Mouse (Mus musculus): Measurements from ENCODE around the gene Tnks2. TPM values are rescaled to one million over a fixed set of nuclear protein-coding genes. Genes with fewer than 3 reads are reported as not detected.
A peak's percentile ranks its signal among the peaks of the same experiment; 100 is the strongest.
"Not testable (repeated sequence)": the region's sequence is repeated elsewhere in the genome, so short reads cannot be mapped to it uniquely, and the experiment has no call there.

The Tnks2 gene
- polyA plus RNA-seq, 1 experiment from 2014 or later, result 95.9 TPM

DNA sequence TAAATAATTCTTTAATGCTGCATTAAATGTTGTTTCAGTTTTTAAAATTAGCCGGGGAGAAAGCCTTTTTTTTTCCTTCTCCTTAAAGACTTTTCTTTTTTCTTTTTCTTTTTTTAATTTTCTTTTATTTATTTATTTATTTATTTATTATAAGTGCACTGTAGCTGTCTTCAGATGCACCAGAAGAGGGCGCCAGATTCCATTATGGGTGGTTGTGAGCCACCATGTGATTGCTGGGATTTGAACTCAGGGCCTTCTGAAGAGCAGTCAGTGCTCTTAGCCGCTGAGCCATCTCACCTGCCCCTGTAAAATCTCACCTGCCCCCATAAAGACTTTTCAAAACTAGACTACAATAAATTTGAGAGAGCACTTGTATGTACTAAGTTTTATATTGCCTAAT lies 34.6 kb downstream of the Tnks2 start:
- not testable (repeated sequence) for H3K4me3 ChIP-seq (replicated peaks; ENCODE audit: low read depth, low read length); H3K4me2 ChIP-seq (ENCODE audit: low read length); H3K9ac ChIP-seq (replicated peaks; ENCODE audit: low read length); H3K9me3 ChIP-seq (ENCODE audit: control insufficient read depth, low read length); H3K27me3 ChIP-seq (ENCODE audit: control insufficient read depth, insufficient read depth, low read length); DNase-seq; ATAC-seq (ENCODE audit: low FRiP score, low TSS enrichment); H3K4me1 ChIP-seq (ENCODE audit: control insufficient read depth, insufficient read depth, low read length); H3K27ac ChIP-seq (replicated peaks; ENCODE audit: low read depth, low read length)
- WGBS, result 82% methylated on average over 3 of the region's 3 CpGs
- peaks cover 85% of the 10 kb centered on the region for H3K36me3 ChIP-seq (ENCODE audit: control insufficient read depth, insufficient read depth, low read length)

DNA sequence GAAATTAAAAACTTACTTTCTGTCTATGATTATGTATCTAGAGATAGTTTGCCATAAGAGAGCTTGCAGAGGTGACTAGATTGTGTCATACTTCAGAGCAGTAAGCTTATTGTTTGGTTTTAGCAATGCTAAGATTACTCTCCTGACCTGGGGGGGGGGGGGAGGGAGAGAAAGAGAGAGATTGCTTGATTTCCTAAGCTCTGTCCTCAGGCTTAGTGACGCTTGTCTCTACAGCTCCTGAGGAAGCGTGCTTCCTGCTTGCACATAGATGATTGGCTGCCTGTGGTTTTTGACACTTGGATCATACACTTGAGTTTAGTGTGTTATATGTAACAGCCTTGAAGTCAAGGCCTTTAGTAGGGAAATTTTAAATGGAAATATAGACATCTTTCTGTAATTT lies 40.6 kb downstream of the Tnks2 start:
- peaks cover 82% of the 10 kb centered on the region for H3K36me3 ChIP-seq (ENCODE audit: control insufficient read depth, insufficient read depth, low read length)
- no peaks in the 10 kb centered on the region for H3K27me3 ChIP-seq (ENCODE audit: control insufficient read depth, insufficient read depth, low read length)
- H3K9ac ChIP-seq (replicated peaks; ENCODE audit: low read length), result no peak overlapping the region
- no peak for DNase-seq
- H3K4me1 ChIP-seq (ENCODE audit: control insufficient read depth, insufficient read depth, low read length), result no peaks in the 10 kb centered on the region
- no peak for ATAC-seq (ENCODE audit: low FRiP score, low TSS enrichment)
- 85% methylated on average over 2 of the region's 2 CpGs for WGBS
- H3K27ac ChIP-seq (replicated peaks; ENCODE audit: low read depth, low read length), result no peak overlapping the region
- H3K9me3 ChIP-seq (ENCODE audit: control insufficient read depth, low read length), result no peaks in the 10 kb centered on the region
- H3K4me3 ChIP-seq (replicated peaks; ENCODE audit: low read depth, low read length), result no peak overlapping the region
- no peak overlapping the region for H3K4me2 ChIP-seq (ENCODE audit: low read length)

DNA sequence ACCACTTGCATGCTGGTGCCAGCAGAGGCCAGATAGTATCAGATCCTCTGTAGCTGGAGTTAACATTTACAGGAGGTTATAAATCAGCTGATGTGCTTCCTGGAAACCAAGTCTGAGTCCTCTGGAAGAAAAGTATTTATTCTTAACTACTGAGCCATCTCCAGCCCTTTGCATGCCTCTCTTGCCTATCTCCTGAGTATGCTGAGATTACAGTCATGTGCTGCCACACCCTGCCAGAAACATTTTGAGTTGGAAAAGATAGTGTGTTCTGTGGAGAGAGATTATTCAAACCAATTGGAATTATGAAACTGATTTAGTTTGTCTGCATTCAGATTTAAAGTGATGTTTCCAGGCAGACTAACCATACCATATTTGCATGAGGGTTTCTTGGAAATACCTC lies 43.3 kb downstream of the Tnks2 start:
- ATAC-seq (ENCODE audit: low FRiP score, low TSS enrichment), result no peak
- H3K27me3 ChIP-seq (ENCODE audit: control insufficient read depth, insufficient read depth, low read length), result no peaks in the 10 kb centered on the region
- no peak overlapping the region for H3K9ac ChIP-seq (replicated peaks; ENCODE audit: low read length)
- H3K4me3 ChIP-seq (replicated peaks; ENCODE audit: low read depth, low read length), result no peak overlapping the region
- H3K9me3 ChIP-seq (ENCODE audit: control insufficient read depth, low read length), result no peaks in the 10 kb centered on the region
- H3K27ac ChIP-seq (replicated peaks; ENCODE audit: low read depth, low read length), result no peak overlapping the region
- H3K36me3 ChIP-seq (ENCODE audit: control insufficient read depth, insufficient read depth, low read length), result peaks cover 89% of the 10 kb centered on the region
- DNase-seq, result no peak
- no peak overlapping the region for H3K4me2 ChIP-seq (ENCODE audit: low read length)
- H3K4me1 ChIP-seq (ENCODE audit: control insufficient read depth, insufficient read depth, low read length), result no peaks in the 10 kb centered on the region

DNA sequence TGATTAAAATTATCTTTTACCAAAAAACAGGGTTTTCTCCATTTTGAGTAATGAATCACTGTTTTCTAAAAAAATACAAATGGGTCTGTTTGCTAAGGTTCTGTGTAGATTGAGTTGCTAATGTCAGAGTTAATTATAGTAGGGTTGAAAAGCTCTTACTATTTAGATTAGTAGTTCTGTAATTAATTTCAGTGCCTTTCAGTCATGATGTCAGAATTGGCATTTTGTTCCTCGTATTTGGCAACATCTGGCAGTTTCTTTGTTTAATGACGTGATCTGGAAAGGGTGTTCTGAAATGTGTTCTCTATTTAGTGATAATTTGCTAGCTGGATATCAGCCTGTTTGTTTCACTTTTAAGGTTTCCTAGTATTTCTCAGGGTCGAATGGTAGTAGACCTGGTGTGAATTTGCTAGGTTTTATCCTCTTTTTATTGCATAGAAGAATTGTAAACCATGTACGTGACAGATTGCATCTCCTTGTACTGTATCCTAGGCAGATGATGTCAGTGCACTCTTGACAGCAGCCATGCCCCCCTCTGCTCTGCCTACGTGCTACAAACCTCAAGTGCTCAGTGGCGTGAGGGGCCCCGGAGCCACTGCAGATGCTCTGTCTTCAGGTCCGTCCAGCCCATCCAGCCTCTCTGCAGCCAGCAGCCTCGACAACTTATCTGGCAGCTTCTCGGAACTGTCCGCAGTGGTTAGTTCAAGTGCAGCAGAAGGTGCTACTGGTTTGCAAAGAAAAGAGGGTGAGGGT lies 44.9 kb downstream of the Tnks2 start:
- no peak for ATAC-seq (ENCODE audit: low FRiP score, low TSS enrichment)
- WGBS, result 85% methylated on average over 11 of the region's 11 CpGs

DNA sequence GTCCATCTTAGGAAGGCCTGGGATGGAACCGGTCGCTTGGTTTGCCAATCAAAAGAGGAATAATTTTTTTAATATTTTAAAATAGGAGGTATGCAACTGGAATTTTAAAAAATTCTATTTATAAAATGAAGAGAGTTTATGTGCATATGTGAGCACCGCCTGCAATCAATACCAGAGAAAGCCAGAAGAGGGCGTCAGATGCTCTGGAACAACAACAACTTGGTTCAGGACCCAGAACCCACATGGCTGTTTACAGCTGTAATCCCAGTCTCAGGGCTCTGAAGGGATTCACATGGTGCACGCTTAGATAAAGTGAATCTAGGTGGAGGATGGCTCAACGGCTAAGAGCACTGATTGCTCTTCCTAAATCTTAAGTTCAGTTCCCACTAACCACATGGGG lies 49.1 kb downstream of the Tnks2 start:
- peaks cover 92% of the 10 kb centered on the region for H3K36me3 ChIP-seq (ENCODE audit: control insufficient read depth, insufficient read depth, low read length)
- ATAC-seq (ENCODE audit: low FRiP score, low TSS enrichment) (no peak; the same call in 1 of the 2 replicates), DNase-seq (peak; percentile 69)
- no peaks in the 10 kb centered on the region for H3K27me3 ChIP-seq (ENCODE audit: control insufficient read depth, insufficient read depth, low read length)
- H3K9me3 ChIP-seq (ENCODE audit: control insufficient read depth, low read length), result no peaks in the 10 kb centered on the region
- WGBS, result 71% methylated on average over 6 of the region's 6 CpGs
- no peak overlapping the region for H3K27ac ChIP-seq (replicated peaks; ENCODE audit: low read depth, low read length)
- no peak overlapping the region for H3K4me2 ChIP-seq (ENCODE audit: low read length)
- no peak overlapping the region for H3K9ac ChIP-seq (replicated peaks; ENCODE audit: low read length)
- no peaks in the 10 kb centered on the region for H3K4me1 ChIP-seq (ENCODE audit: control insufficient read depth, insufficient read depth, low read length)
- H3K4me3 ChIP-seq (replicated peaks; ENCODE audit: low read depth, low read length), result no peak overlapping the region

More for the DNA sequence above, 44.9 kb downstream of the Tnks2 start:
- peaks cover 91% of the 10 kb centered on the region for H3K36me3 ChIP-seq (ENCODE audit: control insufficient read depth, insufficient read depth, low read length)
- no peak for DNase-seq
- no peak overlapping the region for H3K27ac ChIP-seq (replicated peaks; ENCODE audit: low read depth, low read length)
- H3K4me2 ChIP-seq (ENCODE audit: low read length), result no peak overlapping the region
- no peak overlapping the region for H3K9ac ChIP-seq (replicated peaks; ENCODE audit: low read length)
- H3K27me3 ChIP-seq (ENCODE audit: control insufficient read depth, insufficient read depth, low read length), result no peaks in the 10 kb centered on the region
- no peaks in the 10 kb centered on the region for H3K9me3 ChIP-seq (ENCODE audit: control insufficient read depth, low read length)
- H3K4me3 ChIP-seq (replicated peaks; ENCODE audit: low read depth, low read length), result no peak overlapping the region
- no peaks in the 10 kb centered on the region for H3K4me1 ChIP-seq (ENCODE audit: control insufficient read depth, insufficient read depth, low read length)

DNA sequence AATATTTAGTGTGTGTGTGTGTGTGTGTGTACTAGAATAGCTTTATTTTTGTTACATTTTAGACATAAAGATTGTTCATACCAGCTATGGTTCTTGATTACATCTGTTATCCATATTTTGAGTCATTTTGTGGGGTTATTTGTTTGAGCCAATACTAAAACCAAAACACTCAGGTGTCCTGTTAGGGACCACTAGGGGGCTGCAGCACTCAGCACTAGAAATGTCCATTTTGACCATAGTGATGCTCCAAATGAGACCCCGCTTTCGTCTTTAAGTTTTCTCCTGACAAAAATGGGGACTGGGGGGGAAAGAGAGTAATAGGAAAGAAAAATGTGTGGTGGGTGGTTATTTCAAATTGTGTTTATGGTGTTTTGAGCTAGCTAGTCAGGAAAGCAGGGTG lies 52.3 kb downstream of the Tnks2 start:
- WGBS, result 68% methylated on average over 2 of the region's 2 CpGs

DNA sequence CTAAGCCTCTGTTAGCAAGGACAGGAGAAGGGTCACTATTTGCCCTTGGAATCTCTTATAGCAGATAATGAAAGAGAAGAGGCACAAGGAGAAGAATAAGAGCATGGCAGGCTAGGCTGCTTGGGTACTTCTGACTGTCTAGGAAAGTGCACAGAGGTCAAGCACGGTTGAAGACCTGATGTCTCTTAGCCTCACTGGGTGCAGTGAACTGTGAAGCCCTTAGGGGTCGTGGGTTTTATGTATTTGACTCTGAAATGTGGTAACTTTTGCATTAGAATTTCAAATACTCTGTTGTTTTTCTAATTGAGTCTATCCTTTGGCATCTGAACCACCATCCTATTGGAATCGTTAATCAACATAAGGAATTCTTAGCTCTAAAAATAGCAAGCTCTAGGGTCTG lies 53.7 kb downstream of the Tnks2 start:
- DNase-seq, result no peak
- no peak overlapping the region for H3K9ac ChIP-seq (replicated peaks; ENCODE audit: low read length)
- peaks cover 92% of the 10 kb centered on the region for H3K36me3 ChIP-seq (ENCODE audit: control insufficient read depth, insufficient read depth, low read length)
- H3K9me3 ChIP-seq (ENCODE audit: control insufficient read depth, low read length), result no peaks in the 10 kb centered on the region
- no peak overlapping the region for H3K27ac ChIP-seq (replicated peaks; ENCODE audit: low read depth, low read length)
- 38% methylated on average over 3 of the region's 3 CpGs for WGBS
- H3K4me3 ChIP-seq (replicated peaks; ENCODE audit: low read depth, low read length), result no peak overlapping the region
- H3K4me1 ChIP-seq (ENCODE audit: control insufficient read depth, insufficient read depth, low read length), result no peaks in the 10 kb centered on the region
- no peak for ATAC-seq (ENCODE audit: low FRiP score, low TSS enrichment)
- no peaks in the 10 kb centered on the region for H3K27me3 ChIP-seq (ENCODE audit: control insufficient read depth, insufficient read depth, low read length)
- no peak overlapping the region for H3K4me2 ChIP-seq (ENCODE audit: low read length)

More for the DNA sequence above, 52.3 kb downstream of the Tnks2 start:
- no peaks in the 10 kb centered on the region for H3K9me3 ChIP-seq (ENCODE audit: control insufficient read depth, low read length)
- no peak overlapping the region for H3K4me2 ChIP-seq (ENCODE audit: low read length)
- H3K36me3 ChIP-seq (ENCODE audit: control insufficient read depth, insufficient read depth, low read length), result peaks cover 97% of the 10 kb centered on the region
- ATAC-seq (ENCODE audit: low FRiP score, low TSS enrichment) (no peak), DNase-seq (peak; percentile 72)
- no peak overlapping the region for H3K27ac ChIP-seq (replicated peaks; ENCODE audit: low read depth, low read length)
- no peaks in the 10 kb centered on the region for H3K4me1 ChIP-seq (ENCODE audit: control insufficient read depth, insufficient read depth, low read length)
- H3K9ac ChIP-seq (replicated peaks; ENCODE audit: low read length), result no peak overlapping the region
- H3K4me3 ChIP-seq (replicated peaks; ENCODE audit: low read depth, low read length), result no peak overlapping the region
- H3K27me3 ChIP-seq (ENCODE audit: control insufficient read depth, insufficient read depth, low read length), result no peaks in the 10 kb centered on the region

DNA sequence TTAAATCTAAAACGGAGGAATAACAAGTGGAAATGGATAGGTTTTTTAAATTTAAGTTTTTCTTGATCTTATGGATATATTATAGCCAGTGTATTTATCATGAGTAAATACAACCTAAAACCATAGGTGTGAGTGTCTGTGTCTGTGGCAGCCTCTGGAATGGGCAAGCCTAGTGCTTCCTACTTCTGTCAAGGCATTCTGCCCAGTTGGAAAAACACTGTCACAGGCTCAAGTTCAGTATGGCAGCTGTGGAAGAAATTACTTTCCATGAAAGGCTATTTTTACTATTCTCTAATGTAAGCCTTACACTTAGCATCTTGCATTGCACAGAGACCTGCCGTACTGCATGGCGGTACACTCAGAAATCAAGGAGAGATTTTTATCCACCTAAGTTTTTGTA lies 57.7 kb downstream of the Tnks2 start:
- 97% methylated on average over 3 of the region's 3 CpGs for WGBS
- H3K4me2 ChIP-seq (ENCODE audit: low read length), result no peak overlapping the region
- DNase-seq (no peak), ATAC-seq (ENCODE audit: low FRiP score, low TSS enrichment) (no peak)
- no peak overlapping the region for H3K27ac ChIP-seq (replicated peaks; ENCODE audit: low read depth, low read length)
- peaks cover 4% of the 10 kb centered on the region for H3K4me1 ChIP-seq (ENCODE audit: control insufficient read depth, insufficient read depth, low read length)
- H3K27me3 ChIP-seq (ENCODE audit: control insufficient read depth, insufficient read depth, low read length), result no peaks in the 10 kb centered on the region
- peaks cover 73% of the 10 kb centered on the region for H3K36me3 ChIP-seq (ENCODE audit: control insufficient read depth, insufficient read depth, low read length)
- H3K4me3 ChIP-seq (replicated peaks; ENCODE audit: low read depth, low read length), result no peak overlapping the region
- H3K9me3 ChIP-seq (ENCODE audit: control insufficient read depth, low read length), result no peaks in the 10 kb centered on the region
- H3K9ac ChIP-seq (replicated peaks; ENCODE audit: low read length), result no peak overlapping the region
